In genomic region chr1:170134264-170134663, GRCm38 (mm10) we compare ENCODE assay signal across 36 mouse cellular contexts. TPM values are rescaled to one million over a fixed set of nuclear protein-coding genes. Genes with fewer than 3 reads are reported as not detected.
"Had no signal": no experiment of that assay in that cellular context is flagged by ENCODE, and none has a peak within 500 bp of the region (broad histone marks: within the 10 kb centered on the region; RNA-seq: fewer than 3 reads in every experiment).

No protein-coding gene starts in this region.

- ATAC-seq: hindbrain, embryonic 16.5 days; hindbrain, postnatal 0 days; inflammation-experienced regulatory T-cells, adult 6 months; intestine, embryonic 15.5 days; intestine, embryonic 16.5 days; intestine, postnatal 0 days had no signal

- H3K4me2 ChIP-seq: heart, embryonic 11.5 days; heart, embryonic 12.5 days; heart, embryonic 13.5 days; heart, embryonic 15.5 days; hindbrain, embryonic 12.5 days; hindbrain, embryonic 13.5 days; hindbrain, embryonic 14.5 days; hindbrain, embryonic 15.5 days; intestine, embryonic 15.5 days had no signal

- H3K36me3 ChIP-seq: heart, embryonic 10.5 days; heart, embryonic 12.5 days; heart, embryonic 13.5 days; heart, embryonic 15.5 days; hindbrain, embryonic 10.5 days; hindbrain, embryonic 12.5 days; hindbrain, embryonic 13.5 days; hindbrain, embryonic 15.5 days; intestine, embryonic 15.5 days had no signal

- H3K27ac ChIP-seq: heart, embryonic 10.5 days; heart, embryonic 13.5 days; heart, embryonic 15.5 days; hindbrain, embryonic 10.5 days; hindbrain, embryonic 12.5 days; hindbrain, embryonic 13.5 days; hindbrain, embryonic 14.5 days; hindbrain, embryonic 15.5 days; hindbrain, postnatal 0 days; intestine, embryonic 15.5 days; kidney, postnatal 0 days; layer of hippocampus, adult 2 months; left cerebral cortex, adult 2 months had no signal

- H3K9me3 ChIP-seq: heart, embryonic 10.5 days; heart, embryonic 12.5 days; heart, embryonic 13.5 days; heart, embryonic 15.5 days; hindbrain, embryonic 10.5 days; hindbrain, embryonic 12.5 days; hindbrain, embryonic 13.5 days; hindbrain, embryonic 15.5 days; intestine, embryonic 15.5 days had no signal

- H3K27me3 ChIP-seq: heart, embryonic 12.5 days; heart, embryonic 13.5 days; heart, embryonic 15.5 days; hindbrain, embryonic 12.5 days; hindbrain, embryonic 13.5 days; hindbrain, embryonic 15.5 days; intestine, embryonic 15.5 days had no signal

- H3K4me3 ChIP-seq: heart, embryonic 10.5 days; heart, embryonic 12.5 days; heart, embryonic 13.5 days; heart, embryonic 15.5 days; hindbrain, embryonic 10.5 days; hindbrain, embryonic 12.5 days; hindbrain, embryonic 13.5 days; hindbrain, embryonic 15.5 days; intestine, embryonic 15.5 days; layer of hippocampus, adult 2 months; left cerebral cortex, adult 2 months had no signal

- DNase-seq: heart, postnatal 10 days; heart, postnatal 14 days; heart, postnatal 36 days; heart, postnatal 4 days; kidney, adult 11 months; kidney, adult 18-20 months; kidney, adult 2 months; kidney, adult 8-10 months; kidney, adult 9 months; kidney, postnatal 10 days; kidney, postnatal 14 days; kidney, postnatal 25 days; kidney, postnatal 36 days; kidney, postnatal 4 days; layer of hippocampus, adult 9-11 months; layer of hippocampus, postnatal 36 days had no signal

- H3K9ac ChIP-seq: heart, embryonic 12.5 days; heart, embryonic 13.5 days; heart, embryonic 15.5 days; hindbrain, embryonic 12.5 days; hindbrain, embryonic 13.5 days; hindbrain, embryonic 14.5 days; hindbrain, embryonic 15.5 days; intestine, embryonic 15.5 days had no signal

- H3K4me1 ChIP-seq: heart, embryonic 12.5 days; heart, embryonic 15.5 days; hindbrain, embryonic 10.5 days; hindbrain, embryonic 12.5 days; hindbrain, embryonic 15.5 days; intestine, embryonic 15.5 days had no signal

RNA-seq across cellular contexts. Expression of gene Ddr2, which starts 23.7 kb away (rescaled TPM):
- total RNA-seq: hematopoietic stem cell, adult 5-6 weeks had no signal
